Mouse (Mus musculus): ENCODE measurements at regions not wholly inside any gene's neighbourhood (a gene's known extent, or its start where the extent isn't known, plus 50 kb on each side); places are given as distances from the start of the nearest gene placed in this dataset.

DNA sequence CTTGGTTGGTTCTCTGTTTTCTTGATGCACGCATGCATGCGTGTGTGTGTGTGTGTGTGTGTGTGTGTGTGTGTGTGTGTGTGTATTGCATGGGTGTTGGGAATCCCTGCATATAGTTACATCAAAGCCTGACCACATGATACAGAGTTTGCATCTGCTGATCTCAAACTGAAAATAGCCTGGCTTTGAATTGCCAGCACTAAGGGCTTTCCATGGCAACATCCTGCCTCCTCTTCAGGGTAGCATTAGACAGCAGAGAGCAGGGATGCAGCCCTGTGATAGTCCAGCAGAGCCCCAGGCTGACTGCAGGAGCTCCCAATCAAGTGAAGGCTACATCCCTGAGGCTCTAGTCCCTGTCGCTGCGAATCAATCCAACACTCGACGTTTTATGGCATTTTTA, 87.8 kb upstream of the Zfp366 start:
- no peak for DNase-seq
- Histone ChIP-seq H3K27ac (no peak overlapping the region), H3K27me3 (no peaks in the 10 kb centered on the region), H3K4me3 (replicated peaks) (no peak overlapping the region), H3K36me3 (no peaks in the 10 kb centered on the region), H3K4me1 (replicated peaks) (peaks cover 55% of the 10 kb centered on the region), H3K9ac (no peak overlapping the region), H3K9me3 (replicated peaks) (no peaks in the 10 kb centered on the region), H3K4me2 (no peak overlapping the region)
- 84% methylated on average over 6 of the region's 6 CpGs for WGBS (ENCODE audit: insufficient replicate concordance)
- ATAC-seq (ENCODE audit: low read depth): no peak

DNA sequence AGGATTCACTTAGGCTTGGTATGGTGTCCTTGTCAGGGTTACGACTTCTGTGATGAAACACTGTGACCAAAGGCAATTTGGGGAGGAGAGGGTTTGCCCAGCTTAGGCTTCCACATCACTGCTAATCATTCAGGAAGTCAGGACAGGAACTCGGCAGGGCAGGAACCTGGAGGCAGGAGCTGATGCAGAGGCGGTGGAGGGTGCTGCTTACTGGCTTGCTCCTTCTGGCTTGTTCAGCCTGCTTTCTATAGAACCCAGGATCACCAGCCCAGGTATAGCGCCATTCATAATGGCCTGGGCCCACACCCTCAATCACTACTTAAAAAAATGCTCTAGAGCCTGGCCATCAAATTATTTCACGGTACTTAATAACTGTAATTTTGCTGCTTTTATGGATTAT, 89.6 kb upstream of the Zfp366 start:
- H3K36me3 ChIP-seq: no peaks in the 10 kb centered on the region
- DNase-seq (no peak), ATAC-seq (ENCODE audit: low read depth) (no peak)
- H3K27ac ChIP-seq: no peak overlapping the region
- H3K4me2 ChIP-seq: no peak overlapping the region
- no peaks in the 10 kb centered on the region for H3K9me3 ChIP-seq (replicated peaks)
- no peaks in the 10 kb centered on the region for H3K27me3 ChIP-seq
- peaks cover 46% of the 10 kb centered on the region for H3K4me1 ChIP-seq (replicated peaks)
- no peak overlapping the region for H3K4me3 ChIP-seq (replicated peaks)
- H3K9ac ChIP-seq: no peak overlapping the region
- WGBS (ENCODE audit: insufficient replicate concordance): 71% methylated on average over 5 of the region's 5 CpGs

DNA sequence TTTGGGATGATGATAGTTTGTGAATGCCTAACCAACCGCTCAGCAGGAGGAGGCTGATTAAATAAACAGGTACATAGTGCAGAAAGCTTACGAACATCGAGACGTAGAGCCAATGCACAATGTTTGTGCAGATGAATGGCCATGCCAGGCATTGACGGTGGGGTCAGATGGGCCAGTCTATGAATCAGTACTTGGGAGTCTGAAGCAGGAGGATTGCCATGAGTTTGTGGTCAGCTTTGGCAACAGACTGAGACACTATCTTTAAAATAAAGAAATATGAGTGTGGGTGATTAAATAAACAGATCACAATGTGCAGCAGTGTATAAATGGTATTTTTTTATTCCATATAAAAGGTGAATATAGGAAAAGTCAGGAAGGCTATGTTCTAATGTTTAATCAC, 90.4 kb upstream of the Zfp366 start:
- H3K36me3 ChIP-seq: no peaks in the 10 kb centered on the region
- H3K4me3 ChIP-seq (replicated peaks): no peak overlapping the region
- no peaks in the 10 kb centered on the region for H3K9me3 ChIP-seq (replicated peaks)
- WGBS (ENCODE audit: insufficient replicate concordance): 88% methylated on average over 5 of the region's 5 CpGs
- H3K4me1 ChIP-seq (replicated peaks): peaks cover 38% of the 10 kb centered on the region
- H3K4me2 ChIP-seq: no peak overlapping the region
- ATAC-seq (ENCODE audit: low read depth): no peak
- H3K27ac ChIP-seq: no peak overlapping the region
- DNase-seq: no peak
- no peak overlapping the region for H3K9ac ChIP-seq
- H3K27me3 ChIP-seq: no peaks in the 10 kb centered on the region

GRCm38 (mm10) chr13:99093269-99093668, 91.4 kb upstream of the Zfp366 start:
- 7% methylated on average over 9 of the region's 9 CpGs for WGBS (ENCODE audit: insufficient replicate concordance)

DNA sequence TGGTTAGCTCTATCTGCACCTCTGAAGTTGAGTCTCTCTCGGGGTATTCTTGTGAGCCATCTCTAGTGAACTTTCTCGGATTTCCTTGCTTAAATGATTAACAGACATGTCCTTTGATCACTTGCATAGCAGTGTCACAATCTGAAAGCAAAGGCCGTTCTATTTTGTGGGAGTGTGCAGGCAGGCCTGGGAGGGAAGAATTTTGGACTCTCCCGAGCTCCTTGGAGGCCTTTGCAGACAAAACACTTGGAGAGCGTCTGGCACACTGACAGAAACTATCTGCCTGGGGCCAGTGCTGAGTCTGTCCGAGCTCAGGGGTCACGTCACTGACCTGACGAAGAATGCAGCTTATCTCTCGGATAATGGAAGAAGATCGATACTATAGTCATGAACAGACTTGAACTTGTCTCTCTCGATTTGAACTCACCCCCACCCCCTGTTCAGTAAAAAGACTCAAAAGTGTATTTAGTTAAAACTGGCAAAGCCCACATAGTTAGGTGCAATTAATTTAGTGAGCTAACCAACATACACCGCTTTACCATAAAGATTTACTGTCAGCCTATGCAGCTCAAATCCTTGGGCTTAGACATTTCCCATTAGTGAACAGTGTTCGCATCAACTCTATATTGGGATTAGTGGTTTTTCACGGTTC, 92.2 kb upstream of the Zfp366 start:
- Histone ChIP-seq H3K27ac (peak overlapping the region; percentile 31; the same call in 1 of the 2 replicates), H3K4me2 (peak overlapping the region; percentile 1; the same call in 1 of the 2 replicates), H3K9me3 (replicated peaks) (no peaks in the 10 kb centered on the region), H3K36me3 (no peaks in the 10 kb centered on the region), H3K4me3 (replicated peaks) (no peak overlapping the region), H3K27me3 (no peaks in the 10 kb centered on the region), H3K4me1 (replicated peaks) (peaks cover 21% of the 10 kb centered on the region), H3K9ac (no peak overlapping the region)
- DNase-seq (no peak), ATAC-seq (ENCODE audit: low read depth) (peak; percentile 25; the same call in 1 of the 2 replicates)
- 51% methylated on average over 14 of the region's 14 CpGs for WGBS (ENCODE audit: insufficient replicate concordance)

More at GRCm38 (mm10) chr13:99093269-99093668, 91.4 kb upstream of the Zfp366 start:
- Histone ChIP-seq H3K9me3 (replicated peaks) (no peaks in the 10 kb centered on the region), H3K36me3 (no peaks in the 10 kb centered on the region), H3K4me3 (replicated peaks) (no peak overlapping the region), H3K4me1 (replicated peaks) (peaks cover 29% of the 10 kb centered on the region), H3K4me2 (no peak overlapping the region), H3K27me3 (no peaks in the 10 kb centered on the region), H3K9ac (no peak overlapping the region), H3K27ac (no peak overlapping the region)
- ATAC-seq (ENCODE audit: low read depth): peak; percentile 77
- DNase-seq: peak; percentile 35

- Histone ChIP-seq H3K27me3 (no peaks in the 10 kb centered on the region), H3K36me3 (no peaks in the 10 kb centered on the region), H3K9me3 (replicated peaks) (no peaks in the 10 kb centered on the region), H3K9ac (no peak overlapping the region), H3K4me2 (no peak overlapping the region), H3K4me3 (replicated peaks) (no peak overlapping the region), H3K27ac (peak overlapping the region; percentile 31), H3K4me1 (replicated peaks) (peaks cover 20% of the 10 kb centered on the region)
- 52% methylated on average over 7 of the region's 7 CpGs for WGBS (ENCODE audit: insufficient replicate concordance)
- ATAC-seq (ENCODE audit: low read depth) (peak; percentile 20; the same call in 1 of the 2 replicates), DNase-seq (no peak)
These were observed 92.9 kb upstream of the Zfp366 start for GRCm38 (mm10) chr13:99091562-99092278.

DNA sequence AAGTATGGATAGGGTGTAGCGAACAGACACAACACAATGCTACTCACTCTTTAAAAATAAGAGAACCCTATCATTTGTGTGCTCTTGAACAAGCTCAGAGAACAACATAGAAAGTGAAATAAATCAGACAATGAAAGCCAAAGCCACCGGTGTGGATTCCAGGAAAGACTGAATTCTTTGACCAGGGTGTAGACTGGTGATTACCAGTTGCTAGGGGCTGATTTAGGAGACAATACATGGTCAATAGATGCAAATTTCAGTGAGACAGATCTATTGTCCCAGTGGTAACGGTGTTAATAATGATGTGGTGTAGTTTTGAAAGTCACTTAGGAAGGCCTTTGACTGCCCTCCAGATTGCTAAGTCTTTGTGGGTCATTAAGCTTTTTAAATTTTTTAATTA, 94.3 kb upstream of the Zfp366 start:
- ATAC-seq (ENCODE audit: low read depth) (no peak), DNase-seq (no peak)
- Histone ChIP-seq H3K27me3 (no peaks in the 10 kb centered on the region), H3K4me3 (replicated peaks) (no peak overlapping the region), H3K9ac (no peak overlapping the region), H3K4me1 (replicated peaks) (peaks cover 20% of the 10 kb centered on the region), H3K36me3 (no peaks in the 10 kb centered on the region), H3K4me2 (no peak overlapping the region), H3K9me3 (replicated peaks) (no peaks in the 10 kb centered on the region), H3K27ac (no peak overlapping the region)
- WGBS (ENCODE audit: insufficient replicate concordance): 75% methylated on average over 3 of the region's 3 CpGs

GRCm38 (mm10) chr13:99088285-99088684, 96.3 kb upstream of the Zfp366 start:
- H3K4me2 ChIP-seq: no peak overlapping the region
- peak; percentile 61 for ATAC-seq (ENCODE audit: low read depth)
- H3K4me3 ChIP-seq (replicated peaks): no peak overlapping the region
- no peaks in the 10 kb centered on the region for H3K9me3 ChIP-seq (replicated peaks)
- H3K27ac ChIP-seq: no peak overlapping the region
- DNase-seq: no peak
- 0 out of 2 replicates have a peak, but pooled peaks cover 3% of the 10 kb centered on the region for H3K27me3 ChIP-seq
- H3K9ac ChIP-seq: no peak overlapping the region
- H3K36me3 ChIP-seq: no peaks in the 10 kb centered on the region
- WGBS (ENCODE audit: insufficient replicate concordance): 55% methylated on average over 4 of the region's 4 CpGs
- H3K4me1 ChIP-seq (replicated peaks): peaks cover 16% of the 10 kb centered on the region

DNA sequence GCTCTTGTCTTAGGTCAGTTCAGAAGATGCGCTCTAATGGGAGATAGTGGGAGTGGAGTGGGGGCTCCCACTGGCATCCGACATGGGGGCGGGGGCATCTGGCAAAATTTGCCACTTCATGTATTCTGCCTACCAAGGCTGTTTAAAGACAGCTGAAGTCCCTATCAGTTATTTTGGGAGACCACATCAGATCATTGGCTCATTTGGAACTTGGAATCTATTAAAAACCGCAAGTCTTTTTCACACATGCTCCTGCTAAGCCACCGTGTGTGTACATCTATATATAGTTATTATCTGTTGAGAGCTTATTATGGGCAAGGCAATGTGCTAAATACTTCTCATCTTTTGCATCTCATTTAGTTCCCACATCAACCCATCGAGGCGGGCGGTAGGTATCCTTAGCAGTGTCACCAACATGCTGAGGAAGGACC, 95.0 kb upstream of the 1700024P04Rik start:
- no peak overlapping the region for H3K9ac ChIP-seq
- 78% methylated on average over 8 of the region's 8 CpGs for WGBS (ENCODE audit: insufficient replicate concordance)
- ATAC-seq (ENCODE audit: low read depth) (no peak), DNase-seq (no peak)
- H3K4me1 ChIP-seq (replicated peaks): no peaks in the 10 kb centered on the region
- no peaks in the 10 kb centered on the region for H3K9me3 ChIP-seq (replicated peaks)
- H3K27me3 ChIP-seq: 0 out of 2 replicates have a peak, but pooled peaks cover 3% of the 10 kb centered on the region
- H3K4me3 ChIP-seq (replicated peaks): no peak overlapping the region
- H3K27ac ChIP-seq: no peak overlapping the region
- H3K36me3 ChIP-seq: no peaks in the 10 kb centered on the region
- H3K4me2 ChIP-seq: no peak overlapping the region

GRCm38 (mm10) chr13:99078643-99079042, 94.3 kb upstream of the 1700024P04Rik start:
- H3K27me3 ChIP-seq: no peaks in the 10 kb centered on the region
- no peak overlapping the region for H3K4me2 ChIP-seq
- H3K4me1 ChIP-seq (replicated peaks): no peaks in the 10 kb centered on the region
- DNase-seq (no peak), ATAC-seq (ENCODE audit: low read depth) (no peak)
- H3K36me3 ChIP-seq: no peaks in the 10 kb centered on the region
- WGBS (ENCODE audit: insufficient replicate concordance): 76% methylated on average over 10 of the region's 10 CpGs
- no peak overlapping the region for H3K27ac ChIP-seq
- H3K9ac ChIP-seq: no peak overlapping the region
- no peak overlapping the region for H3K4me3 ChIP-seq (replicated peaks)
- no peaks in the 10 kb centered on the region for H3K9me3 ChIP-seq (replicated peaks)

DNA sequence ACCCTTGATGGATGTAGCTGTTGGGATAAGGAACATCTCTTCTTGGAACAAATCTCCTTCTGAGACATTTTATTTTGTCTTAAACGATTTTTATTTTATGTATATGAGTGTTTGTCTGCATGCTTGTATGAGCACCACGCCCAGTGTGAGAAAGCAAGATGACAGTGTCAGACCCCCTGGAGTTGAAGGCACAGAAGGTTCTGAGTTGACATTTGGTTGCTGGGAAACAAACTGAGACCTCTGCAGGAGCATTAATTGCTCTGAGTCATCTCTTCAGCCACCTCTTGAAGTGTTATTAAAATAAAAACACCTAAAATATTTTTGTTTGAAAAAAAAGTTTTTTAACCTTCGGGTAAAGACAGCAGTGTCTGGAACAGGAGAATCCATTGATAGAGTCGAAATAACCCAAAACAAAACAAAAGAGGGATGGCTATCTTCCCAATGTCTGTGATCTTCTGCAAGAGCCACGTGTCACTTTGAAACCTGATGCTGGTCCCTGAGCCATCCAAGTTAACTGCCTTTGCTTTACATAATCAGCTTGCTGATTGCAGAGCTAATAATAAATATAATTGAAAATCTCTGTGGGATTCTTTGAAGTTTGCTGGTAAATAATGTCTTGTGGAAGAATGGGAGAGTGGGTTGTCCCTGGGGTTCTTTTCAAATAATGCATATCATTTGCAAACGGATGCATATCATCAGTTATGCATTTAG, 92.8 kb upstream of the 1700024P04Rik start:
- DNase-seq (no peak), ATAC-seq (ENCODE audit: low read depth) (no peak)
- Histone ChIP-seq H3K4me3 (replicated peaks) (no peak overlapping the region), H3K27me3 (no peaks in the 10 kb centered on the region), H3K9ac (no peak overlapping the region), H3K9me3 (replicated peaks) (no peaks in the 10 kb centered on the region), H3K36me3 (no peaks in the 10 kb centered on the region), H3K4me1 (replicated peaks) (no peaks in the 10 kb centered on the region), H3K27ac (no peak overlapping the region), H3K4me2 (no peak overlapping the region)
- WGBS (ENCODE audit: insufficient replicate concordance): 38% methylated on average over 6 of the region's 6 CpGs

Measured in liver, embryonic 13.5 days (tissue).